Mouse (Mus musculus): ENCODE data around the gene Lsamp.

Lsamp gene

GRCm38 (mm10) chr16:39984205-39984634 lies at the start of gene Lsamp:
Lsamp (plus strand) TSS chr16:39984361.
- DNase-seq (ENCODE audit: low read depth, low spot score), result no peak

GRCm38 (mm10) chr16:39957686-39958085 lies 26.5 kb upstream of the Lsamp start:
- no peak for DNase-seq (ENCODE audit: low read depth, low spot score)

- DNase-seq (ENCODE audit: low read depth, low spot score), result no peak
Measured at GRCm38 (mm10) chr16:39972712-39973111, 11.4 kb upstream of the Lsamp start.

GRCm38 (mm10) chr16:39984635-39985291 lies 602 bp downstream of the Lsamp start:
- DNase-seq (ENCODE audit: low read depth, low spot score), result no peak

GRCm38 (mm10) chr16:39988466-39988865 lies 4.3 kb downstream of the Lsamp start:
- no peak for DNase-seq (ENCODE audit: low read depth, low spot score)

GRCm38 (mm10) chr16:39994821-39995220 lies 10.7 kb downstream of the Lsamp start:
- no peak for DNase-seq (ENCODE audit: low read depth, low spot score)

- no peak for DNase-seq (ENCODE audit: low read depth, low spot score)
Measured at GRCm38 (mm10) chr16:40008800-40009199, 24.6 kb downstream of the Lsamp start.

GRCm38 (mm10) chr16:40011106-40011505 lies 26.9 kb downstream of the Lsamp start:
- no peak for DNase-seq (ENCODE audit: low read depth, low spot score)

- DNase-seq (ENCODE audit: low read depth, low spot score), result no peak
Measured at GRCm38 (mm10) chr16:40022611-40023010, 38.5 kb downstream of the Lsamp start.

- DNase-seq (ENCODE audit: low read depth, low spot score), result no peak
Measured at GRCm38 (mm10) chr16:40036719-40037118, 52.6 kb downstream of the Lsamp start.

GRCm38 (mm10) chr16:40059546-40059945 lies 75.4 kb downstream of the Lsamp start:
- DNase-seq (ENCODE audit: low read depth, low spot score), result no peak

- no peak for DNase-seq (ENCODE audit: low read depth, low spot score)
Measured at GRCm38 (mm10) chr16:40059968-40060367, 75.8 kb downstream of the Lsamp start.

GRCm38 (mm10) chr16:40060491-40060890 lies 76.3 kb downstream of the Lsamp start:
- DNase-seq (ENCODE audit: low read depth, low spot score), result no peak

GRCm38 (mm10) chr16:40075556-40075955 lies 91.4 kb downstream of the Lsamp start:
- DNase-seq (ENCODE audit: low read depth, low spot score), result no peak

GRCm38 (mm10) chr16:40080224-40080623 lies 96.1 kb downstream of the Lsamp start:
- DNase-seq (ENCODE audit: low read depth, low spot score), result no peak

GRCm38 (mm10) chr16:40104329-40104728 lies 120.2 kb downstream of the Lsamp start:
- no peak for DNase-seq (ENCODE audit: low read depth, low spot score)

GRCm38 (mm10) chr16:40182918-40183317 lies 198.8 kb downstream of the Lsamp start:
- DNase-seq (ENCODE audit: low read depth, low spot score), result no peak

GRCm38 (mm10) chr16:40187987-40188590 lies 203.9 kb downstream of the Lsamp start:
- DNase-seq (ENCODE audit: low read depth, low spot score), result no peak

GRCm38 (mm10) chr16:40194401-40194800 lies 210.2 kb downstream of the Lsamp start:
- DNase-seq (ENCODE audit: low read depth, low spot score), result no peak

- no peak for DNase-seq (ENCODE audit: low read depth, low spot score)
Measured at GRCm38 (mm10) chr16:40194839-40195238, 210.7 kb downstream of the Lsamp start.

- DNase-seq (ENCODE audit: low read depth, low spot score), result no peak
Measured at GRCm38 (mm10) chr16:40228627-40229026, 244.5 kb downstream of the Lsamp start.

- DNase-seq (ENCODE audit: low read depth, low spot score), result no peak
Measured at GRCm38 (mm10) chr16:40233066-40233465, 248.9 kb downstream of the Lsamp start.

- DNase-seq (ENCODE audit: low read depth, low spot score), result no peak
Measured at GRCm38 (mm10) chr16:40234151-40234895, 250.2 kb downstream of the Lsamp start.
